Mouse (Mus musculus) G1E (cell line): ENCODE measurements around the gene Abcc1. TPM values are rescaled to one million over a fixed set of nuclear protein-coding genes. Genes with fewer than 3 reads are reported as not detected.

ENCODE experiments used
- ATAC-seq: 2 replicates; pipeline ENCODE4 v1.8.0; 2016; ENCODE audit warnings: mild to moderate bottlenecking; ENCODE audit not compliant: insufficient number of reproducible peaks, poor library complexity, low FRiP score, severe bottlenecking; ENCODE audit errors: extremely low read depth
- DNase-seq: peaks from one replicate; pipeline ENCODE4 v3.0.0; 2012; ENCODE audit warnings: low spot score
- H3K27me3 ChIP-seq: 2 replicates; pipeline ENCODE4 v1.6.1; 2012; ENCODE audit warnings: mild to moderate bottlenecking, low read length, inconsistent platforms; ENCODE audit not compliant: insufficient read depth
- H3K36me3 ChIP-seq: replicated peaks from 2 replicates; pipeline ENCODE3; 2012; ENCODE audit warnings: mild to moderate bottlenecking, inconsistent platforms
- H3K4me1 ChIP-seq: 2 replicates; pipeline ENCODE4 v1.6.1; 2012; ENCODE audit warnings: low read depth, low read length, inconsistent platforms, mixed read lengths; ENCODE audit not compliant: insufficient read depth
- H3K4me3 ChIP-seq: 2 replicates; pipeline ENCODE4 v1.5.1; 2012; ENCODE audit warnings: low read depth, mild to moderate bottlenecking, inconsistent platforms, low read length, moderate library complexity, mixed read lengths
- H3K9me3 ChIP-seq: replicated peaks from 2 replicates; pipeline ENCODE4 v1.6.1; 2012; ENCODE audit warnings: inconsistent platforms
- CTCF ChIP-seq: IDR thresholded peaks from 2 replicates; pipeline ENCODE4 v1.5.1; 2012; ENCODE audit warnings: low read depth, low read length, inconsistent platforms, mixed read lengths
- GATA1 ChIP-seq: IDR thresholded peaks from 2 replicates; pipeline ENCODE4 v1.6.1; 2012; ENCODE audit warnings: borderline replicate concordance, low read length, inconsistent platforms, mixed read lengths
- GATA2 ChIP-seq: IDR thresholded peaks from 2 replicates; pipeline ENCODE4 v1.6.1; 2012; ENCODE audit warnings: low read depth, low read length, inconsistent platforms, borderline replicate concordance
- POLR2AphosphoS5 ChIP-seq: IDR thresholded peaks from 2 replicates; pipeline ENCODE4 v1.6.1; 2012; ENCODE audit warnings: low read depth, low read length, inconsistent platforms; ENCODE audit not compliant: insufficient replicate concordance
- TAL1 ChIP-seq: conservative IDR thresholded peaks from 2 replicates; pipeline ENCODE4 v1.6.1; 2012; ENCODE audit warnings: low read depth, low read length, inconsistent platforms, mixed read lengths
- polyA plus RNA-seq: library from polyadenylated mRNA; stranded (reverse); fragments of >175 nt; gene quantifications from 2 replicates; pipeline ENCODE4 v1.2.3, GENCODE M21; 2012
- total RNA-seq, 2 experiments: library from RNA; stranded (forward) in 1 of 2; stranded (reverse) in 1 of 2; fragments of 200-1000 nt in 1 of 2; fragments of >200 nt in 1 of 2; fragmentation: Nextera tagmentation in 1 of 2; gene quantifications; 2 replicates each; pipeline ENCODE4 v1.2.3; 2014 to 2017

Abcc1 gene
- total and polyA plus RNA-seq, 3 experiments, result 5.1 to 69.5 (median 36.8) TPM

DNA sequence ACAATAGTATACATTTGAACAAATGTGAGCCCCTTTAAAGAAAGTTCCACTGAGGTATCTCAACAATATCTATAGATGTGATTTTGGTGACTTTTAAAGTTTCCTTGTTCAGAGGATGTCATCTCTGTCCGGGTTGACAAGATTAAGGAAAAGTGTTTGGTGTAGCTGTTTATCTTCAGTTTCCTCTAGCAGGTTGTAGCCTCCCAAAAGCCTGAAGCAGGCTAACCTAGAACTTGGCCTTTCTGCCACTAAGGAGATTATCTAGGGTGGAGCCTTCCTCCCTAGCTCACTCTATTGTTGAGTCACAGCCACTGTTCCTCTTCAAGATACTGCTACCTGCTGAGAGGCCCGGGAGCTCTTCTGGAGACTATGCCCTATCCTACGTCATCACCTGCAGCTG lies 16.4 kb upstream of the Abcc1 start:
- Histone ChIP-seq H3K4me3 (no peak overlapping the region), H3K27me3 (peaks cover 2% of the 10 kb centered on the region; the same call in 1 of the 2 replicates), H3K4me1 (no peaks in the 10 kb centered on the region; the same call in 1 of the 2 replicates), H3K36me3 (no peaks in the 10 kb centered on the region), H3K9me3 (no peaks in the 10 kb centered on the region)
- DNase-seq, result no peak
- ATAC-seq, result no peak
- TF ChIP-seq CTCF (no peak), POLR2AphosphoS5 (no peak), GATA2 (no peak), TAL1 (no peak), GATA1 (no peak)

DNA sequence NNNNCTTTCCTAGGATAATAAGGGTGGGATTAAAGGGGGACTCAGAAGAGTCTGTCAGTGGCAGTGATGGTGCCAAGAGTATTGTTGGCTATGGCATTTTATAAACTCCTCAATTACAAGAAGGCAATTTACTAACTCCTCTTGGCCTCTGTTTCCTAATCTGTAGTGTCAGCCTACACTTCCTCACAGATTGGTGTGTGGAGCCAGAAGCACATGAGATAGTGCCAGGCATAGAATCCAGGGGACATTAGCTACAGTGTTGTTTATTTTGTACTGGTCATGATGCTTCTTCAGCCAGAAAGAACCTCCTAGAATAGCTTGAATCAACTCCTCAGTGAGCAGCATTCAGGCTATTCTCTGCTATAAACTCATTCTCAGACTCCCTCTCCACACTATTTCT lies 9.8 kb upstream of the Abcc1 start:
- H3K4me3 ChIP-seq, result no peak overlapping the region

DNA sequence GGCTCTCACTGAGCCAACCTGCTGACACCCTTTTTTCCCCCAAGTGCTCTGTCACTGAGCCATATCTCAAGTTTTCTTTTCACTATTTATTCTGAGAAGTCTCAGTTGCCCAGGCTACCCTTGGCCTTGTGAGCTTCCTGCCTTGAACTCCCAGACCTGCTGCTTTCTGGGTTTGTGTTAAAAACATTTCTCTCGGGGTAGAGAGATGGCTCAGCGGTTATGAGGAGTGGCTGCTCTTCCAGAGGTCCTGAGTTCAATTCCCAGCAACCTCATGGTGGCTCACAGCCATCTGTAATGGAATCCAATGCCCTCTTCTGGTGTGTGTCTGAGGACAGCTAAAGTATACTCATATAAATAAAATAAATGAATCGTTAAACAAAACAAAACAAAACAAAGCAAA lies 9.1 kb upstream of the Abcc1 start:
- TF ChIP-seq POLR2AphosphoS5 (no peak), GATA2 (no peak), GATA1 (no peak), TAL1 (no peak), CTCF (no peak)
- Histone ChIP-seq H3K36me3 (no peaks in the 10 kb centered on the region), H3K4me1 (peaks cover 59% of the 10 kb centered on the region), H3K4me3 (no peak overlapping the region), H3K9me3 (no peaks in the 10 kb centered on the region), H3K27me3 (no peaks in the 10 kb centered on the region)
- DNase-seq, result no peak
- ATAC-seq, result no peak

More for the DNA sequence above, 9.8 kb upstream of the Abcc1 start:
- H3K9me3 ChIP-seq, result no peaks in the 10 kb centered on the region
- no peaks in the 10 kb centered on the region for H3K27me3 ChIP-seq
- no peak for DNase-seq
- peaks cover 53% of the 10 kb centered on the region for H3K4me1 ChIP-seq
- TF ChIP-seq TAL1 (no peak), GATA2 (no peak), CTCF (no peak), POLR2AphosphoS5 (no peak), GATA1 (no peak)
- no peaks in the 10 kb centered on the region for H3K36me3 ChIP-seq
- 0 out of 2 replicates have a peak, but pooled peaks have one; percentile 11 for ATAC-seq

DNA sequence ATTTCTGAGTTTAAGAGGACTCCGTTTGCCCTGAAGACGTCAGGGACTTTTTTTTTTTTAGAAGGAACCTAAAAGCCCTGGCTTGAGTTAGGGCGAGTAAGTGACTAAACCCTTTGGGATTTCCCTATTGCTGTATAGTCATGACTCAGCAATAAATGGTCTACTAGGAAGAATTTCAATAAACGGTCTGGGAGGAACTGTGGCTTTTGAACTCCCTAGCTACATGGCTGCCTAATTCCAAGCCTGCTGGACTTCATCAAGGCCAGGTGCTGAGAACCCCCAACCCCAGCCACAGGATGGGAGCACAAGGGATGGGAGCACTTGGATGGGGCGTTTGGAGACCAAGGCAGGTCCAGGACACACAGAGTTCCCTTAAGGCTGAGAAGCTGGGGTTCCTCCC lies 8.7 kb upstream of the Abcc1 start:
- ATAC-seq (peak; percentile 25; the same call in 1 of the 2 replicates), DNase-seq (no peak)
- Histone ChIP-seq H3K4me1 (peaks cover 63% of the 10 kb centered on the region), H3K9me3 (no peaks in the 10 kb centered on the region), H3K27me3 (no peaks in the 10 kb centered on the region), H3K36me3 (no peaks in the 10 kb centered on the region), H3K4me3 (peak overlapping the region; percentile 50; the same call in 1 of the 2 replicates)
- TF ChIP-seq GATA2, result no peak
- no peak for TF ChIP-seq GATA1
- no peak for TF ChIP-seq TAL1
- TF ChIP-seq CTCF, result no peak
- no peak for TF ChIP-seq POLR2AphosphoS5

DNA sequence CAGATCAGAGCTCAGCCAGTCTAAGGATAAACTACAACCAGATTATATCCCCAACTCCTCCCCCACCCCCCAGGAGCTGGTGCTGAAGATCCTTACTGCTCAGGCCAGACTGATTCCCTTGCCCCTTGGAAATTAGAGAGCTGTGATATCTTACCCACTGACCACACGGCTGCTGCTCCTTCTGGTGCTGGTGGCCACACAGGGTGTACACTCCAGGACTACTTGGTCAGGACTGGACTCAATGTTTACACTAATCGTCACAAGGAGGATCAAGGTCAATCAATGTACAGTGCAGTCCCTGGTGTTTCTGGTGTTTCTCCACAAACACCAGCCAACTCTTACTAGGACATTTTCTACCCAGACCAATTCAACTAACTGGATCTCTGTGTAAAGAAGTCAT lies 3.5 kb upstream of the Abcc1 start:
- TF ChIP-seq GATA2, result no peak
- no peak for TF ChIP-seq CTCF
- TF ChIP-seq POLR2AphosphoS5, result no peak
- TF ChIP-seq GATA1, result no peak
- no peak for TF ChIP-seq TAL1
- ATAC-seq, result no peak
- H3K36me3 ChIP-seq, result peaks cover under 1% of the 10 kb centered on the region
- H3K27me3 ChIP-seq, result no peaks in the 10 kb centered on the region
- H3K4me3 ChIP-seq, result no peak overlapping the region
- peaks cover 74% of the 10 kb centered on the region for H3K4me1 ChIP-seq
- H3K9me3 ChIP-seq, result no peaks in the 10 kb centered on the region
- no peak for DNase-seq

DNA sequence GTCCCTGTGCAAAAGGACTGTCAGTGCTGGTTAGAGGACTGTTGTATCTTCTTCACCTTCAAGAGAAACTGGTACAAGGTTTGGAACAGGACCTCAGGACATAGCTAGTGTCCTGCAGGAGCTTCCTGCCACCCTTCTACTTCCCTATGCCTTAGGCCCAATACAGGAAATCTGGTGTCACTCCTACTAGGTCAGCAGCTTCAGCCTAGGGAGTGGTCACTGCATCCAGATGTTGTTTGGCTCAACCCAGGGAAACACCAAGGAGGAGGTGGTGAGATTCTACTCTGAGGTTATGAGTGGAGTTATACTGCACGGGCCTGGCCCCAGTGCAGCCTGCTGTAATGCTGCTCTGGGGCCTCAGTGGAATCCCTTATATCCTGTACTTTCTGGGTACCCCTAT lies 2.8 kb upstream of the Abcc1 start:
- no peak for TF ChIP-seq POLR2AphosphoS5
- TF ChIP-seq GATA1, result no peak
- no peak for TF ChIP-seq TAL1
- no peak for TF ChIP-seq CTCF
- TF ChIP-seq GATA2, result no peak
- no peak overlapping the region for H3K4me3 ChIP-seq
- H3K9me3 ChIP-seq, result no peaks in the 10 kb centered on the region
- ATAC-seq (no peak), DNase-seq (no peak)
- no peaks in the 10 kb centered on the region for H3K27me3 ChIP-seq
- H3K4me1 ChIP-seq, result peaks cover 74% of the 10 kb centered on the region
- peaks cover 7% of the 10 kb centered on the region for H3K36me3 ChIP-seq
